Mouse (Mus musculus) limb, embryonic 15.5 days (tissue): ENCODE data around the gene Mgat4e. TPM values are rescaled to one million over a fixed set of nuclear protein-coding genes. Genes with fewer than 3 reads are reported as not detected.

Source experiments
- ATAC-seq: fragments of 200-750 bp; cut with Nextera tagmentation; 2 replicates; pipeline ENCODE4 v1.8.0; 2017; ENCODE audit warnings: low read depth, moderate TSS enrichment; ENCODE audit not compliant: insufficient number of reproducible peaks, low FRiP score, low TSS enrichment
- H3K27ac ChIP-seq: fragments of 300-500 bp; sonication (generic); 2 replicates; pipeline ENCODE4 v1.5.1; 2015; ENCODE audit warnings: moderate library complexity, mild to moderate bottlenecking, inconsistent platforms
- H3K27me3 ChIP-seq: fragments of 300-500 bp; sonication (generic); 2 replicates; pipeline ENCODE4 v1.6.1; 2015; ENCODE audit warnings: inconsistent platforms
- H3K36me3 ChIP-seq: fragments of 300-500 bp; sonication (generic); 2 replicates; pipeline ENCODE4 v1.6.1; 2015; ENCODE audit warnings: inconsistent platforms
- H3K4me1 ChIP-seq: fragments of 300-500 bp; sonication (generic); 2 replicates; pipeline ENCODE4 v1.6.1; 2015; ENCODE audit warnings: inconsistent platforms
- H3K4me2 ChIP-seq: fragments of 300-500 bp; sonication (generic); 2 replicates; pipeline ENCODE4 v1.6.1; 2015; ENCODE audit warnings: mild to moderate bottlenecking, inconsistent platforms
- H3K4me3 ChIP-seq: fragments of 300-500 bp; sonication (generic); 2 replicates; pipeline ENCODE4 v1.5.1; 2015; ENCODE audit warnings: mild to moderate bottlenecking, inconsistent platforms
- H3K9ac ChIP-seq: fragments of 300-500 bp; sonication (generic); 2 replicates; pipeline ENCODE4 v1.6.1; 2015; ENCODE audit warnings: inconsistent platforms
- H3K9me3 ChIP-seq: fragments of 300-500 bp; sonication (generic); 2 replicates; pipeline ENCODE4 v1.6.1; 2016; ENCODE audit warnings: inconsistent platforms
- WGBS: fragments of 180-500 bp; shearing (Covaris S2); methylation state at CpG from one replicate; pipeline ENCODE4 v1.1.7; 2015; 5-methylcytosine and 5-hydroxymethylcytosine counted together
- polyA plus RNA-seq: library from polyadenylated mRNA; unstranded; fragments of >200 nt; fragmentation: Nextera tagmentation; extraction: Ambion mirVana; gene quantifications from 2 replicates; pipeline ENCODE4 v1.2.1, GENCODE M21; 2015

Mgat4e gene
- polyA plus RNA-seq, 1 experiment from 2014 or later: not detected

DNA sequence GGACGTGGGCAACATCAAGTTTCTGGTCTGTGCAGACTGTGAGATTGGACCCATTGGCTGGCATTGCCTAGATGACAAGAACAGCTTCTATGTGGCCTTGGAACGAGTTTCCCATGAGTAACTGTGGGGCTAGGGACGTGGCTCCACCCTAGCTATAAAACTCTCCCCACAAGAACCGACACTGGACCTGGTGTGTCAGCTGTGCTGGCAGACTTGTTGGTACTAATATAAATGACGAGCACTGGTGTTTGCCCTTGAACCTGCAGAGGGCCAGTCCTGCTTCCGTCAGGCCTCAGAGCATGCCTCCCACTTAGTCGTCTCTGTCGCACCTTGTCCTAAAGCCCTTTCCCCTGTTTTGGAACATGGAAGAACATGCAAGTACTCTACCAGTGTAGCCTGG, 43.3 kb downstream of the Mgat4e start:
- Histone ChIP-seq H3K27me3 (no peaks in the 10 kb centered on the region), H3K4me1 (no peaks in the 10 kb centered on the region), H3K27ac (no peak overlapping the region), H3K36me3 (peaks cover 60% of the 10 kb centered on the region), H3K4me3 (no peak overlapping the region), H3K9ac (no peak overlapping the region), H3K4me2 (no peak overlapping the region), H3K9me3 (no peaks in the 10 kb centered on the region)
- ATAC-seq: no peak
- 89% methylated on average over 8 of the region's 8 CpGs for WGBS

DNA sequence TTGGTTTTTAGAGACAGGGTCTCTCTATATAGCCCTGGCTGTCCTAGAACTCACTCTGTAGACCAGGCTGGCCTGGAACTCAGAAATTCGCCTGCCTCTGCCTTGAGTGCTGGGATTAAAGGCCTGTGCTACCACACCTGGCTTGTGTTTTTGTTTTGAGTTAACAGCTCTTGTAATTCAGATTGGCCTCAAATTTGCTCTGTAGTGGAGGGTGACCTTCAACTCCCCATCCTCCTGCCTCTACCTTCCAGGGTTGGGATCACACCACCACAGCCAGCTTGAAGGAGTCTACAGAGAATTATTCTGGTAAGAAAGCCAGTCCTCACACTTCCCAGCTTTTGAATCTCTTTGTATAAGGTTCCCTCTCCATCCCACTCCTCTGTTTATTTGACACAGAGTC, 48.6 kb downstream of the Mgat4e start:
- no peak overlapping the region for H3K4me2 ChIP-seq
- H3K4me1 ChIP-seq: peaks cover 2% of the 10 kb centered on the region; the same call in 1 of the 2 replicates
- no peak overlapping the region for H3K4me3 ChIP-seq
- H3K36me3 ChIP-seq: peaks cover 35% of the 10 kb centered on the region
- no peak for ATAC-seq
- no peak overlapping the region for H3K9ac ChIP-seq
- H3K27ac ChIP-seq: no peak overlapping the region
- WGBS: 100% methylated on average over 1 of the region's 1 CpGs
- H3K9me3 ChIP-seq: no peaks in the 10 kb centered on the region
- no peaks in the 10 kb centered on the region for H3K27me3 ChIP-seq

DNA sequence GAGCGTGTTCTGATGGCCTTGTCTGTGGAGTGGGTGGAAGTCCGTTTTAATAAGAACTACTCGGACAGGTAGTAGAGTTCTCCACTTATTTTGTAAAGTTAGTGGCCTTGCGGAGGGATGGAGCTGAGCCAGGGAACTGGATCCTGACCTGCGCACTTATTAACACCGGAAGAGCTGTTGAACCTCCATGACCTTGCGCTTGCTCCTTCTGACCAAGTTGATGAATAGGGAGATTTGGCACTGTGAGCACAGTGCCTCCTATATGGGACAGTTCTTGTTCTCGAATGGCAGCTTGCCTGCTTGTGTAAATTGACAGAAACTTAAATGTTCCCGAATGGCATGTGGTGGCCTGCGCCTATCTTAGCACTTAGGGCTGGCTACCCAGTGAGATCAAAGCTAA, 53.5 kb downstream of the Mgat4e start:
- H3K4me2 ChIP-seq: no peak overlapping the region
- H3K36me3 ChIP-seq: peaks cover 12% of the 10 kb centered on the region
- 74% methylated on average over 10 of the region's 10 CpGs for WGBS
- H3K27me3 ChIP-seq: no peaks in the 10 kb centered on the region
- H3K4me3 ChIP-seq: no peak overlapping the region
- H3K9me3 ChIP-seq: no peaks in the 10 kb centered on the region
- no peak for ATAC-seq
- no peak overlapping the region for H3K9ac ChIP-seq
- peaks cover 12% of the 10 kb centered on the region for H3K4me1 ChIP-seq
- H3K27ac ChIP-seq: no peak overlapping the region

DNA sequence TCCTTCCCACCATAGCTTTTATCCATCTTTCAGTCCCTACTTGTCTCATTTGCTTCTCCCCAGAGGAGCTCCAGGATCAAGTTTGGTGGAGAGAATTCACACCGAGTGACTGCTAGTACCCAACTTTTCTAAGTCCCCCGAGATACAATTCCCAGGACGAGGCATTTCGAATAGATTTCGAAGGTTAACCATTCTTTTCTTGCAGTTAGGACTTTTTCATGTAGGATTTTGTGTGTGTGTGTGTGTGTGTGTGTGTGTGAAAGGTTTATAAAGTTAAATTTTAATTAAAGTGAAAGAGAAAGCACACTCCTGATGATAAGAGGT, 54.3 kb downstream of the Mgat4e start:
- Histone ChIP-seq H3K4me2 (peak overlapping the region; percentile 65), H3K4me1 (peaks cover 12% of the 10 kb centered on the region), H3K9me3 (no peaks in the 10 kb centered on the region), H3K27me3 (no peaks in the 10 kb centered on the region), H3K36me3 (peaks cover 19% of the 10 kb centered on the region), H3K9ac (peak overlapping the region; percentile 65), H3K27ac (peak overlapping the region; percentile 99), H3K4me3 (peak overlapping the region; percentile 81)
- 19% methylated on average over 5 of the region's 5 CpGs for whole genome bisulfite sequencing
- ATAC-seq: no peak

DNA sequence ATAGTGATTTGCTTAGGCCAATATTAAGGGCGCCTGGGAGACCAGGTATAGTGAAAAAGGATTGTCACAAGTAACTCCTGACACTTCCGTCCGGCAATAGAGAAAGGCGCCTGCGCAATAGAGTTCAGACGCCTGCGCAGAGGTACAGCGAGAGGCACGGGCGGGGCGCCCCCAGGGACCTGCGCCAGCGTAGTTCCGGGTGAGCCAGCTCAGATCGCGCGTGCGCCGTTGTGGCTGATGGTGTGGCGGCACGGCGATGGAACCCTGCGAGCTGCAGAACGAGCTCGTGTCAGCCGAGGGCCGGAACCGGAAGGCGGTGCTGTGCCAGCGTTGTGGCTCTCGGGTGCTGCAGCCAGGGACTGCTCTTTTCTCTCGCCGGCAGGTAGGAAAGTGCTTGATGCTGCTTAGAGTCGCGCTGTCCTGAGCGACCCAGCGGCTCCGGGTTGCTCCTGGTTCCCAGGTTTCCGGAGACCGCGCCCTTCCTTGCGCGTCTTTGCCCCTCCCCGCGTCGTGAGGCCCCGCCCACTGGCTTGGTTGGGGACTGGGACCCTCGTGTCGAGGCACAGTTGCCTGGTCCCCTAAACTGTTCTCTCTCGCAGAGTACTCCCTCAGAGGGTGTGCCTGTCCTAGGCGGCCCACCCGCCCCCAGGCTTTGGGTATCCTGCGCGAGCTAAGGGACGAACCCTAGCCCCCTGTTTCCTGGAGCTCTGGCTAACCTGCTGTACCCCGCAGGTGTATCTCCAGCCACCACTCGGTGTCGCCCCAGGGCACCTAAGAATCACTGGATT, 54.9 kb downstream of the Mgat4e start, which contains the start of gene Rabif:
Rabif (plus strand) TSS at position 221 of the 788 bp plus-strand sequence.
- Histone ChIP-seq H3K9ac (peak within 1 kb of the TSS; percentile 65), H3K36me3 (peaks cover 25% of the 10 kb centered on the region), H3K27ac (peak within 1 kb of the TSS; percentile 99), H3K4me2 (peak within 1 kb of the TSS; percentile 65), H3K4me1 (peaks cover 12% of the 10 kb centered on the region), H3K4me3 (peak within 1 kb of the TSS; percentile 81), H3K9me3 (no peaks in the 10 kb centered on the region), H3K27me3 (no peaks in the 10 kb centered on the region)
- WGBS: under 1% methylated on average over 58 of the region's 58 CpGs
- peak; percentile 96 for ATAC-seq

DNA sequence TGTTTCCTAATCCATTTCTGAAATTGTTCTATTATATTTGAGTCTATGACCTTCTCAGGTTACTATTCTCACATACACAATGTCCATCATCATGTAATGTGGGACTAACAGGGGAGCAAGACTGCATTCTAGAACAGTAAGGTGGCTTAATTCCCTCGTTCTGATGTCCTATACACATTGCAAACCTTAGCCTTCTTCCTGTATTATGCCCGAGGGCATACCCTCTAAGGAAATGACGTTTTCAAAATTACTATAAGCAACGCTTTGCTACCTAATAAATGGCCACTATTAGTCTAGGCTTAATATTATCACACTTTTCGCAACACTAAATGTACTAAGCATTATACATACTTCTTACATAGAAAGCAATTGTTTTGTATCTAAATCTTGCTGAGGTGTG, 55.5 kb downstream of the Mgat4e start:
- Histone ChIP-seq H3K4me3 (peak overlapping the region; percentile 81), H3K4me2 (peak overlapping the region; percentile 65), H3K36me3 (peaks cover 31% of the 10 kb centered on the region), H3K27me3 (no peaks in the 10 kb centered on the region), H3K4me1 (peaks cover 12% of the 10 kb centered on the region), H3K27ac (peak overlapping the region; percentile 99), H3K9me3 (no peaks in the 10 kb centered on the region), H3K9ac (peak overlapping the region; percentile 29)
- WGBS: 16% methylated on average over 5 of the region's 5 CpGs
- ATAC-seq: no peak

DNA sequence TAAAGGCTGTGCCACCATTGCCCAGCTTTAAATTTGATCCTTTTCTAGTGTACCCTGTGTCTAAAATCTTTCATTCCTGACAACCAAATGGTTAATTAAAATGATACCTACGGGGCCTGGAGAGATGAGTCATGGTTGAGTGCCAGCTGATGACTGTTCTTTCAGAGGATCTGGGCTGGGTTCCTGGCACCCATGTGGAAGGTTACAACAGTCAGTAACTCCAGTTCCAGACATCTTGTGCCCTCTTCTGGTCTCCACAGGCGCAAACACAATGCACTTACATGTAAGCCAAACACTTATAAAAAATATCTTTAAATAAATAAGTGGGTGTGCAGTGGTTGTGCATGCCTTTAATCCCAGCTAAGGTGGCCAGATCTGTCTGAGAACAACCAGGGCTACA, 56.0 kb downstream of the Mgat4e start:
- Histone ChIP-seq H3K9ac (no peak overlapping the region), H3K4me3 (no peak overlapping the region), H3K4me2 (no peak overlapping the region), H3K4me1 (peaks cover 12% of the 10 kb centered on the region), H3K36me3 (peaks cover 32% of the 10 kb centered on the region), H3K9me3 (no peaks in the 10 kb centered on the region), H3K27me3 (no peaks in the 10 kb centered on the region), H3K27ac (no peak overlapping the region)
- ATAC-seq: no peak
- 82% methylated on average over 2 of the region's 2 CpGs for WGBS

DNA sequence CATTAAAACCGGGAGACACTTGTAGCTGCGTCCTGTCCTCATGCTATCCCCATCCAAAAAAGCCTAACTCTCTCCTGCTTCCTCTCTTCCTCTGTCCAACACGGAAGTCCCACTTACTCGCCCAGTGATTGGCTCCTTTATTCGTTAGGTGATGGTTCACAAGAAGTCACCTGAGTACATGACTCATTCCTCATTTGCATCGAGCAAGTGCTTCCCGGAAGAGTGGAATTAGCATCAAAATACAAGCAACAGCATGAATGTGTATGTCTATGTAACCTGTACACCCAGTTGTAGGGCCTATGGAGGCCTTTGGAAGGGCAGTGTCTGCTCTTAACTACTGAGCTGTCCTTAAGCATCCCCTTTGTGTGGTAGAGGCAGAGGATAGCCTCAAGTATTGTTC, 57.2 kb downstream of the Mgat4e start:
- H3K4me3 ChIP-seq: no peak overlapping the region
- 77% methylated on average over 7 of the region's 7 CpGs for WGBS
- peaks cover 40% of the 10 kb centered on the region for H3K36me3 ChIP-seq
- peaks cover 12% of the 10 kb centered on the region for H3K4me1 ChIP-seq
- no peak for ATAC-seq
- H3K9ac ChIP-seq: no peak overlapping the region
- H3K4me2 ChIP-seq: no peak overlapping the region
- H3K27ac ChIP-seq: no peak overlapping the region
- no peaks in the 10 kb centered on the region for H3K9me3 ChIP-seq
- H3K27me3 ChIP-seq: no peaks in the 10 kb centered on the region

Other genes starting within 250 kb of the Mgat4e start
- 7.5 and 11.1 TPM in 2 replicates for gene Ppfia4, start 216.8 kb downstream of the Mgat4e start, polyA plus RNA-seq
- 80.2 and 80.3 TPM in 2 replicates for gene Tmem183a, start 187.7 kb downstream of the Mgat4e start, polyA plus RNA-seq
- gene 4933406M09Rik, start 163.7 kb downstream of the Mgat4e start, polyA plus RNA-seq: not detected in 2 replicates
- 38.8 and 44.2 TPM in 2 replicates for gene Cyb5r1, start 144.1 kb downstream of the Mgat4e start, polyA plus RNA-seq
- 102 and 109 TPM in 2 replicates for gene Adipor1, start 134.3 kb downstream of the Mgat4e start, polyA plus RNA-seq
- 22.1 and 25.9 TPM in 2 replicates for gene Klhl12, start 94.2 kb downstream of the Mgat4e start, polyA plus RNA-seq
- gene Rabif, start 55.0 kb downstream of the Mgat4e start, polyA plus RNA-seq: 43.6 and 47.8 TPM in 2 replicates
- 63.9 and 80.8 TPM in 2 replicates for gene Kdm5b, start 10.5 kb upstream of the Mgat4e start, polyA plus RNA-seq
- 0.98 and 1.3 TPM in 2 replicates for gene Syt2, start 97.0 kb upstream of the Mgat4e start, polyA plus RNA-seq